Mouse (Mus musculus): Measurements from ENCODE around the gene Ltb.

DNA sequence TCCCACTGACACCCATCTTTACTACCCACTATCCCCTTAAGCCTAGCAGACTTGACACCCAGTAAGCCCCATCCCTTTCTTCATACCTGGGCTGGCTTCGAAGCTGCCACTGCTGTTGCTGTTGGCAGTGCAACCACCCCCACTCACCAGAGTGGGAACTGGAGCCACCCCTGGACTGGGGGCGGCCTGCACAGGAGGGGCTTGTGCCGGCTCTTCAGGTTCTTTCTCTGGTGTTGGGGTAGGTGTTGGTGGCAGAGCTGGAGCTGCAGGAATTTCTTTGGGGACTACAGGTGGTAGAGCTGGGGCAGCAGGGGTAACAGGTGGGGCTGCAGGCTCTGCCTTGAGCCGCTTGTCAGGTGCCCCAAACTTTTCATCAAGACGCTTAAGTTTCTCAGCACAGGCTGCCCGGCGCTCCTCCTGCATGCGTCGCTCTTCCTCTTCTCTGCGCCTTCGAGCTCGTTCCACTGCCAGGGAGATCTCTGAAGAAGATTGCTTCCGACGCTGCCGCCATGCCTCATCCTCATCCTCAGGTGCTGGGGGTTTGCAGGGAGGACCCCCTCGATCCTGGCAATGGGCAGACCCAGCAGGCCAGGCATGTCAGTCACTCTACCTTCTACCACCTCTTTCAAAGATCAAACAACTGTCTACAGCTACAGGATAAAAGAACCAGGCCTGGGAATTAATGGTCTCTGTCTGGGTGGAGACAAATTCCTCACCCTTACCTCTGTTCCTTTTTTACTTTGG is 35.2 kb upstream of the Ltb start:
- TF ChIP-seq POLR2A (IDR thresholded peaks at IDR 0.05; ENCODE audit: borderline replicate concordance, extremely low read depth, insufficient read depth, insufficient read length, poor library complexity, severe bottlenecking) (no peak), CTCF (IDR thresholded peaks at IDR 0.05; ENCODE audit: borderline replicate concordance, extremely low read depth, insufficient read depth, insufficient read length) (no peak)

All from brain, embryonic 14.5 days (tissue).